Mouse (Mus musculus) heart, postnatal 0 days (tissue): ENCODE data around the gene Chga.

Experiments used
- CTCF ChIP-seq: IDR thresholded peaks from 2 replicates; pipeline ENCODE4 v1.5.1; 2016; ENCODE audit warnings: antibody characterized with exemption, control low read depth, low read depth
- EP300 ChIP-seq: IDR thresholded peaks from 2 replicates; pipeline ENCODE4 v1.6.1; 2016; ENCODE audit warnings: antibody characterized with exemption, low read depth

DNA sequence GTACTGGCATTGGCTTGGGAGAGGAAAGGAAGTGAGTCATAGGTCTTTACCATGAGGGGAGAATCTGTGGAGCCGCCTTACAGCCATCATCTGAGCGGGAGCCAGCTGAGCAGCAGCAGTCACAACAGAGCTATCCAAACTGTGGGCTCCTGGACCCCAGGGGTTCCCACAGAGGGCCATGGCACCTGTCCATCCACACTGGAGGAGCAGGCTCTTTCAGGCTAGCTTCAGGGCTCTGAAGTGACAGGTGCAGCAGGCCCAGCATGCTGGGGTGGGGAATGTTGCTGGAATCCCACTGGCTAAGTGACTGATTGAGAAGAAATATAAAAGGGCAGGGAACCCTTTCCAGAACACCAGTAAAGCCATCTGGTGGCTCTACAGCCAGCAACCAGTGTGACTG, 12.2 kb downstream of the Chga start:
- TF ChIP-seq CTCF: no peak
- TF ChIP-seq EP300: no peak
